Mouse (Mus musculus) ES-E14 (cell line): Measurements from ENCODE around the gene Fam208b. TPM values are rescaled to one million over a fixed set of nuclear protein-coding genes. Genes with fewer than 3 reads are reported as not detected.
A peak's percentile ranks its signal among the peaks of the same experiment; 100 is the strongest.

Experiments
- DNase-seq: peaks from one replicate; pipeline ENCODE4 v3.0.0-alpha.2; 2013; ENCODE audit warnings: low read depth, low spot score
- H3K27ac ChIP-seq: 2 replicates; pipeline ENCODE4 v1.5.1; 2012; ENCODE audit warnings: low read depth, mild to moderate bottlenecking, low read length, moderate library complexity, mixed read lengths; ENCODE audit not compliant: poor library complexity, insufficient read depth, severe bottlenecking
- H3K36me3 ChIP-seq: 2 replicates; pipeline ENCODE4 v1.6.1; 2012; ENCODE audit warnings: mild to moderate bottlenecking, low read length, moderate library complexity, mixed read lengths; ENCODE audit not compliant: control insufficient read depth, poor library complexity, insufficient read depth, severe bottlenecking
- H3K4me1 ChIP-seq, 2 experiments: fragments of 150-350 bp in 1 of 2; sonication (generic) in 1 of 2; 2 replicates each; pipeline ENCODE4 v1.6.1; 2012; ENCODE audit warnings: low read length in 2 of 2, mild to moderate bottlenecking in 1 of 2, mixed read lengths in 1 of 2; ENCODE audit not compliant: control insufficient read depth in 2 of 2, insufficient read depth in 2 of 2, poor library complexity in 1 of 2
- H3K4me3 ChIP-seq, 2 experiments: fragments of 150-350 bp in 1 of 2; sonication (generic) in 1 of 2; 2 replicates each; pipeline ENCODE4 v1.5.1; 2012; ENCODE audit warnings: low read length in 2 of 2, low read depth in 1 of 2, mild to moderate bottlenecking in 1 of 2, mixed read lengths in 1 of 2; ENCODE audit not compliant: insufficient read depth in 1 of 2, poor library complexity in 1 of 2, severe bottlenecking in 1 of 2
- H3K9ac ChIP-seq: 2 replicates; pipeline ENCODE4 v1.6.1; 2012; ENCODE audit warnings: low read depth, mild to moderate bottlenecking, low read length, mixed read lengths; ENCODE audit not compliant: poor library complexity, insufficient read depth, severe bottlenecking
- H3K9me3 ChIP-seq: fragments of 150-350 bp; sonication (generic); 2 replicates; pipeline ENCODE4 v1.6.1; 2012; ENCODE audit warnings: low read depth, mild to moderate bottlenecking, low read length; ENCODE audit not compliant: control insufficient read depth, insufficient read depth
- CHD2 ChIP-seq: IDR thresholded peaks from 2 replicates; pipeline ENCODE4 v1.6.1; 2014; ENCODE audit warnings: mild to moderate bottlenecking, low read depth, low read length, inconsistent platforms
- HCFC1 ChIP-seq: IDR thresholded peaks from 2 replicates; pipeline ENCODE4 v1.6.1; 2012; ENCODE audit warnings: low read length, inconsistent platforms, borderline replicate concordance; ENCODE audit not compliant: insufficient read depth
- MAFK ChIP-seq: IDR thresholded peaks from 2 replicates; pipeline ENCODE4 v1.6.1; 2014; ENCODE audit warnings: mild to moderate bottlenecking, low read depth, low read length, inconsistent platforms; ENCODE audit not compliant: insufficient read depth
- ZC3H11A ChIP-seq: IDR thresholded peaks from 2 replicates; pipeline ENCODE4 v1.6.1; 2012; ENCODE audit warnings: low read depth, mild to moderate bottlenecking, inconsistent platforms, low read length, borderline replicate concordance
- ZNF384 ChIP-seq: IDR thresholded peaks from 2 replicates; pipeline ENCODE4 v1.6.1; 2012; ENCODE audit warnings: low read depth, low read length, inconsistent platforms
- in situ Hi-C, 2 experiments: fragments of 600-800 bp; cut with MboI; formaldehyde crosslinking; loops; one replicate each; pipeline ENCODE4 v1.15.1; 2025; ENCODE audit warnings: low sequenced_read_pairs in 2 of 2, inconsistent platforms in 1 of 2; ENCODE audit not compliant: unreplicated experiment in 2 of 2
- total RNA-seq: library from RNA; depleted of rRNA; stranded (reverse); fragments of 300-350 nt; gene quantifications from 2 replicates; pipeline ENCODE4 v1.2.3, GENCODE M21; 2012

Fam208b gene
- total RNA-seq, 1 experiment, result 34.9 TPM

DNA sequence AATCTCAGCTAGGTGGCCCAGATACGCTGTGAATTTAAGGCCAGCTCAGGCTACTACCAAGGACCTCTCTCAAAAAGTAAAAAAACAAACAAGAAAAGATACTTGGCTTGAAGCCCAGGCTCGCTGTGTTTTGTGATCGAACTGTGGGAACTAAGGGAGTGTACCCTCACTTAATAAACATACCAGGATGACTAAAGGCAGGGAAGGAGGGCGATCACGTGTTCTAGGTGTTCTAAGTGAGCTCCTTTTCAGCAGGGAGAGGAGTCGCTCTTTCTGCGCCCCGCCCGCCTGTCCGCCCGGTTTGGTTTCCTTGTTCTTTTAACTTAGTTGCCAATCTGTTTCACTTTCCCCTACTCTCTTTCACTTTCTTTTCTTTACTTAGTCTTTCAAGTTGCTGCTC, 25.9 kb upstream of the Fam208b start:
- no peak for TF ChIP-seq CHD2
- TF ChIP-seq ZC3H11A, result no peak
- TF ChIP-seq MAFK, result no peak
- TF ChIP-seq ZNF384, result no peak
- TF ChIP-seq HCFC1, result no peak
- in situ Hi-C loops, result loop anchor here in 1 of 2 experiments (25.0 kb wide), 1 partner anchor 224 kb away; no protein-coding TSS in a partner anchor
- Histone ChIP-seq H3K4me1 (no peaks in the 10 kb centered on the region), H3K36me3 (no peaks in the 10 kb centered on the region), H3K9me3 (no peaks in the 10 kb centered on the region), H3K9ac (no peak overlapping the region), H3K4me3 (no peak overlapping the region), H3K27ac (no peak overlapping the region)
- DNase-seq, result no peak

GRCm38 (mm10) chr13:3635076-3635475, 24.2 kb upstream of the Fam208b start:
- no peak for DNase-seq
- TF ChIP-seq MAFK, result no peak
- TF ChIP-seq CHD2, result no peak
- TF ChIP-seq HCFC1, result no peak
- TF ChIP-seq ZC3H11A, result no peak
- no peak for TF ChIP-seq ZNF384
- no peaks in the 10 kb centered on the region for H3K4me1 ChIP-seq
- no peak overlapping the region for H3K9ac ChIP-seq
- H3K9me3 ChIP-seq, result no peaks in the 10 kb centered on the region
- no peak overlapping the region for H3K4me3 ChIP-seq
- in situ Hi-C loops, result loop anchor here in 1 of 2 experiments (25.0 kb wide), 1 partner anchor 223 kb away; no protein-coding TSS in a partner anchor
- H3K36me3 ChIP-seq, result no peaks in the 10 kb centered on the region
- no peak overlapping the region for H3K27ac ChIP-seq

GRCm38 (mm10) chr13:3633895-3634811, 23.2 kb upstream of the Fam208b start, which contains the start of gene Asb13:
Asb13 (plus strand) TSS chr13:3634032.
- H3K9me3 ChIP-seq, result no peaks in the 10 kb centered on the region
- H3K4me3 ChIP-seq, result peak within 1 kb of the TSS; percentile 74 to 83
- in situ Hi-C loops, result loop anchor here in 1 of 2 experiments (25.0 kb wide), 1 partner anchor 222 kb away; no protein-coding TSS in a partner anchor
- DNase-seq, result no peak
- peak within 1 kb of the TSS; percentile 83 for H3K9ac ChIP-seq
- no peak within 1 kb of the TSS for H3K27ac ChIP-seq
- H3K4me1 ChIP-seq, result no peaks in the 10 kb centered on the region
- no peaks in the 10 kb centered on the region for H3K36me3 ChIP-seq
- TF ChIP-seq MAFK (no peak), HCFC1 (peak; percentile 87)

DNA sequence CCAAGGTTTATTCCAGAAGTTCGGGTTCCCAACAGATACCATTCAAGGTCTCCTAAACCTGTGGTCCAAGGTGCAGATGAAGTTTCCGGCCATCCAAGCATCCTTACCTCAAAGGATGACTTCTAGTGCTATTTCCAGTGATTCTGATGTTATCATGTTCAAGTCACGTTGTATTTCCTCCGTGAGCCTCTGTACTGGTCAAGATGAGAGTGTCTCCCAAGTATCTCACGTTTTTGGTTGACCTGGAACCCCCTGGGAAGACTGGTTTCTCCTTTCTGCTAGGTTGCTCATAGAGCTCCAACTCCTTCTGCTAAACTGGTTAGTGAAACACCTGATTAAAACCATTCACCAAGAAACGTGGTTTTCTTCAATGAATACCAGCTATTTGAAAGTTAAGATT, 22.2 kb upstream of the Fam208b start:
- Histone ChIP-seq H3K9me3 (no peaks in the 10 kb centered on the region), H3K4me3 (no peak overlapping the region), H3K36me3 (no peaks in the 10 kb centered on the region), H3K4me1 (no peaks in the 10 kb centered on the region), H3K27ac (no peak overlapping the region), H3K9ac (no peak overlapping the region)
- DNase-seq, result no peak
- no peak for TF ChIP-seq HCFC1
- no peak for TF ChIP-seq CHD2
- no peak for TF ChIP-seq MAFK
- no peak for TF ChIP-seq ZC3H11A
- TF ChIP-seq ZNF384, result no peak
- in situ Hi-C loops, result loop anchor here in 1 of 2 experiments (25.0 kb wide), 1 partner anchor 221 kb away; no protein-coding TSS in a partner anchor
